In the genomic region with DNA sequence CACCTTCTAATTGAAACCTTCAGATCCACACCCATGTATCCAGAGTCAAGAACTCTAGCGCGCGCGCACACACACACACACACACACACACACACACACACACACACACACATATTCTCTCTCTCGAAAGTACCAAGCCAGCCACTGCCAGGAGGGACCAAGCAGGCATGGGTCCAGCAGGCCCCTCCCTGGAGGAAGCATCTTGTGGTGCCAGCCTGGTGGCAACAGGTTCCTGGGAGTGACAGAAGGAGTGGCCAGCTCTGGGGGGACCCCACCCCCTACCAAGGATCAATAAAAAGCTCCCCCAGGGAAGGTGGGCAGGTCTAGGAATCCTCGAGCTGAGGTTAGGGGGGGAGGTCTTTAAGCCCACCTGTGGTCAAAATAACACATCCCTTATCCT, we compare ENCODE assay signal across 8 mouse cellular contexts. TPM values are rescaled to one million over a fixed set of nuclear protein-coding genes. Genes with fewer than 3 reads are reported as not detected.
A peak's percentile ranks its signal among the peaks of the same experiment; 100 is the strongest.
DNase-seq lines count a peak whose midpoint lies in the region; ATAC-seq and TF ChIP-seq lines count a peak whose summit lies in the region.

No protein-coding gene starts in this region.

- no peaks in the 10 kb centered on the region; the same call in 1 of the 2 replicates for H3K27me3 ChIP-seq in midbrain, embryonic 10.5 days (ENCODE audit: low read depth, poor library complexity, severe bottlenecking)
- H3K27me3 ChIP-seq in midbrain, embryonic 14.5 days (ENCODE audit: control insufficient read depth, insufficient read depth, low read length) = no peaks in the 10 kb centered on the region
- H3K27me3 ChIP-seq in hindbrain, embryonic 16.5 days (replicated peaks; ENCODE audit: control insufficient read depth, insufficient read depth, low read length) = no peaks in the 10 kb centered on the region

- WGBS in midbrain, embryonic 10.5 days = 85% methylated on average over 6 of the region's 6 CpGs
- WGBS in midbrain, embryonic 14.5 days = 85% methylated on average over 6 of the region's 6 CpGs
- WGBS in hindbrain, embryonic 16.5 days = 86% methylated on average over 5 of the region's 6 CpGs
- 8% methylated on average over 6 of the region's 6 CpGs for WGBS in olfactory bulb, adult 2 months

- ATAC-seq in midbrain, embryonic 14.5 days (ENCODE audit: low FRiP score, low TSS enrichment) = no peak
- no peak for ATAC-seq in hindbrain, embryonic 16.5 days
- ATAC-seq in erythroid progenitor cell, adult 5-6 weeks (replicated peaks; ENCODE audit: low FRiP score, poor library complexity, severe bottlenecking) = no peak

- no peak for TF ChIP-seq CTCF in olfactory bulb, adult 2 months (IDR thresholded peaks at IDR 0.05; ENCODE audit: insufficient read depth, low read depth, low read length)

- H3K4me2 ChIP-seq in midbrain, embryonic 14.5 days (ENCODE audit: low read length) = no peak overlapping the region
- H3K4me2 ChIP-seq in hindbrain, embryonic 16.5 days (ENCODE audit: low read length) = peak overlapping the region; percentile 57

- peak overlapping the region; percentile 82; the same call in 1 of the 2 replicates for H3K27ac ChIP-seq in midbrain, embryonic 10.5 days (replicated peaks)
- no peak overlapping the region for H3K27ac ChIP-seq in midbrain, embryonic 14.5 days (replicated peaks; ENCODE audit: low read depth, low read length)
- no peak overlapping the region for H3K27ac ChIP-seq in hindbrain, embryonic 16.5 days (ENCODE audit: low read depth, low read length)
- peak overlapping the region; percentile 92 for H3K27ac ChIP-seq in olfactory bulb, adult 2 months (ENCODE audit: insufficient read depth, low read depth, low read length)

- peaks cover 78% of the 10 kb centered on the region for H3K4me1 ChIP-seq in midbrain, embryonic 10.5 days
- peaks cover 48% of the 10 kb centered on the region for H3K4me1 ChIP-seq in midbrain, embryonic 14.5 days (ENCODE audit: control insufficient read depth, insufficient read depth, low read length)
- peaks cover 65% of the 10 kb centered on the region for H3K4me1 ChIP-seq in hindbrain, embryonic 16.5 days (ENCODE audit: control insufficient read depth, insufficient read depth, low read depth, low read length)
- H3K4me1 ChIP-seq in olfactory bulb, adult 2 months (ENCODE audit: control insufficient read depth, insufficient read depth, low read length) = peaks cover 79% of the 10 kb centered on the region

- peak; percentile 54 to 57 for DNase-seq in cerebellum, adult 18-20 months
- no peak for DNase-seq in cerebellum, postnatal 36 days
- DNase-seq in midbrain, embryonic 10.5 days (ENCODE audit: low spot score) = no peak
- no peak for DNase-seq in midbrain, embryonic 14.5 days
- no peak for DNase-seq in ovary, adult 18-20 months (ENCODE audit: low spot score)

- no peaks in the 10 kb centered on the region for H3K9me3 ChIP-seq in midbrain, embryonic 10.5 days (replicated peaks)
- no peaks in the 10 kb centered on the region for H3K9me3 ChIP-seq in midbrain, embryonic 14.5 days (ENCODE audit: control insufficient read depth, low read length)
- no peaks in the 10 kb centered on the region for H3K9me3 ChIP-seq in hindbrain, embryonic 16.5 days (ENCODE audit: control insufficient read depth, low read length)

- peaks cover 51% of the 10 kb centered on the region for H3K36me3 ChIP-seq in midbrain, embryonic 10.5 days
- peaks cover 32% of the 10 kb centered on the region for H3K36me3 ChIP-seq in midbrain, embryonic 14.5 days (ENCODE audit: control insufficient read depth, insufficient read depth, low read length)
- H3K36me3 ChIP-seq in hindbrain, embryonic 16.5 days (ENCODE audit: control insufficient read depth, insufficient read depth, low read length) = no peaks in the 10 kb centered on the region

- no peak for TF ChIP-seq POLR2A in olfactory bulb, adult 2 months (IDR thresholded peaks at IDR 0.05; ENCODE audit: insufficient read depth, low read depth, low read length)

- no peak overlapping the region for H3K4me3 ChIP-seq in midbrain, embryonic 10.5 days
- H3K4me3 ChIP-seq in midbrain, embryonic 14.5 days (replicated peaks; ENCODE audit: low read depth, low read length) = no peak overlapping the region
- H3K4me3 ChIP-seq in hindbrain, embryonic 16.5 days (ENCODE audit: low read length) = no peak overlapping the region
- H3K4me3 ChIP-seq in olfactory bulb, adult 2 months (ENCODE audit: insufficient read depth, low read depth, low read length) = peak overlapping the region; percentile 52

- H3K9ac ChIP-seq in midbrain, embryonic 14.5 days (replicated peaks; ENCODE audit: low read length) = no peak overlapping the region
- no peak overlapping the region; the same call in 1 of the 2 replicates for H3K9ac ChIP-seq in hindbrain, embryonic 16.5 days (ENCODE audit: low read depth, low read length)

RNA-seq across cellular contexts. Expression of gene Hdac5, which starts 12.6 kb away (rescaled TPM):
- 57.3 and 68.9 TPM in 2 replicates for polyA plus RNA-seq in midbrain, embryonic 10.5 days (2016; fragmentation: Nextera tagmentation; extraction: Ambion mirVana)
- polyA plus RNA-seq in midbrain, embryonic 14.5 days (2014; fragmentation: Nextera tagmentation; extraction: Ambion mirVana) = 54.4 and 56.6 TPM in 2 replicates
- 75.8 and 83.0 TPM in 2 replicates for polyA plus RNA-seq in hindbrain, embryonic 16.5 days (2015; fragmentation: Nextera tagmentation; extraction: Ambion mirVana)
- 223 TPM in 1 of 2 replicates, not detected in the other for polyA plus RNA-seq in olfactory bulb, adult 2 months (2012; ENCODE audit: insufficient read depth, insufficient read length, low replicate concordance, missing spikeins)
- total RNA-seq in erythroid progenitor cell, adult 5-6 weeks (2015; ENCODE audit: low replicate concordance) = 11.9 and 36.9 TPM in 2 replicates
- 6.4 and 9.9 TPM in 2 replicates for total RNA-seq in erythroid progenitor cell, adult 5-6 weeks (2017; ENCODE audit: low replicate concordance)

RNA-seq across cellular contexts. Expression of gene G6pc3, which starts 28.0 kb away (rescaled TPM):
- 39.1 and 41.5 TPM in 2 replicates for polyA plus RNA-seq in midbrain, embryonic 10.5 days (2016; fragmentation: Nextera tagmentation; extraction: Ambion mirVana)
- polyA plus RNA-seq in midbrain, embryonic 14.5 days (2014; fragmentation: Nextera tagmentation; extraction: Ambion mirVana) = 31.6 and 43.7 TPM in 2 replicates
- 44.3 and 45.9 TPM in 2 replicates for polyA plus RNA-seq in hindbrain, embryonic 16.5 days (2015; fragmentation: Nextera tagmentation; extraction: Ambion mirVana)
- polyA plus RNA-seq in olfactory bulb, adult 2 months (2012; ENCODE audit: insufficient read depth, insufficient read length, low replicate concordance, missing spikeins) = not detected in 2 replicates
- 4.0 and 14.3 TPM in 2 replicates for total RNA-seq in erythroid progenitor cell, adult 5-6 weeks (2015; ENCODE audit: low replicate concordance)
- total RNA-seq in erythroid progenitor cell, adult 5-6 weeks (2017; ENCODE audit: low replicate concordance) = 4.4 and 8.6 TPM in 2 replicates

RNA-seq across cellular contexts. Expression of gene BC030867, which starts 31.3 kb away (rescaled TPM):
- 25.8 and 27.3 TPM in 2 replicates for polyA plus RNA-seq in midbrain, embryonic 10.5 days (2016; fragmentation: Nextera tagmentation; extraction: Ambion mirVana)
- 2.6 and 3.0 TPM in 2 replicates for polyA plus RNA-seq in midbrain, embryonic 14.5 days (2014; fragmentation: Nextera tagmentation; extraction: Ambion mirVana)
- polyA plus RNA-seq in hindbrain, embryonic 16.5 days (2015; fragmentation: Nextera tagmentation; extraction: Ambion mirVana) = 2.9 and 3.6 TPM in 2 replicates
- not detected in 2 replicates for polyA plus RNA-seq in olfactory bulb, adult 2 months (2012; ENCODE audit: insufficient read depth, insufficient read length, low replicate concordance, missing spikeins)
- 26.7 and 30.2 TPM in 2 replicates for total RNA-seq in erythroid progenitor cell, adult 5-6 weeks (2015; ENCODE audit: low replicate concordance)
- total RNA-seq in erythroid progenitor cell, adult 5-6 weeks (2017; ENCODE audit: low replicate concordance) = 14.4 and 14.5 TPM in 2 replicates

RNA-seq across cellular contexts. Expression of gene Lsm12, which starts 32.3 kb away (rescaled TPM):
- 141 and 144 TPM in 2 replicates for polyA plus RNA-seq in midbrain, embryonic 10.5 days (2016; fragmentation: Nextera tagmentation; extraction: Ambion mirVana)
- 76.0 and 80.9 TPM in 2 replicates for polyA plus RNA-seq in midbrain, embryonic 14.5 days (2014; fragmentation: Nextera tagmentation; extraction: Ambion mirVana)
- polyA plus RNA-seq in hindbrain, embryonic 16.5 days (2015; fragmentation: Nextera tagmentation; extraction: Ambion mirVana) = 99.0 and 116 TPM in 2 replicates
- polyA plus RNA-seq in olfactory bulb, adult 2 months (2012; ENCODE audit: insufficient read depth, insufficient read length, low replicate concordance, missing spikeins) = not detected in 2 replicates
- 60.8 and 82.5 TPM in 2 replicates for total RNA-seq in erythroid progenitor cell, adult 5-6 weeks (2015; ENCODE audit: low replicate concordance)
- 28.0 and 39.7 TPM in 2 replicates for total RNA-seq in erythroid progenitor cell, adult 5-6 weeks (2017; ENCODE audit: low replicate concordance)

RNA-seq across cellular contexts. Expression of gene Asb16, which starts 51.1 kb away (rescaled TPM):
- polyA plus RNA-seq in midbrain, embryonic 10.5 days (2016; fragmentation: Nextera tagmentation; extraction: Ambion mirVana) = 0.05 TPM in 1 of 2 replicates, not detected in the other
- polyA plus RNA-seq in midbrain, embryonic 14.5 days (2014; fragmentation: Nextera tagmentation; extraction: Ambion mirVana) = 0.12 TPM in 1 of 2 replicates, not detected in the other
- 0.09 and 0.11 TPM in 2 replicates for polyA plus RNA-seq in hindbrain, embryonic 16.5 days (2015; fragmentation: Nextera tagmentation; extraction: Ambion mirVana)
- polyA plus RNA-seq in olfactory bulb, adult 2 months (2012; ENCODE audit: insufficient read depth, insufficient read length, low replicate concordance, missing spikeins) = not detected in 2 replicates
- total RNA-seq in erythroid progenitor cell, adult 5-6 weeks (2015; ENCODE audit: low replicate concordance) = not detected in 2 replicates
- total RNA-seq in erythroid progenitor cell, adult 5-6 weeks (2017; ENCODE audit: low replicate concordance) = not detected in 2 replicates

Comparison
In these comparisons a context has a peak if more than half of its experiments do, and no peak if none do; other contexts are left out.
1. DNase-seq: peak in cerebellum, adult 18-20 months (2 of 2); none in cerebellum, postnatal 36 days (0 of 2), midbrain, embryonic 10.5 days (single experiment), midbrain, embryonic 14.5 days (single experiment) and ovary, adult 18-20 months (single experiment).
2. H3K27ac ChIP-seq: peak in midbrain, embryonic 10.5 days (single experiment) and olfactory bulb, adult 2 months (single experiment); none in midbrain, embryonic 14.5 days (single experiment) and hindbrain, embryonic 16.5 days (single experiment).
3. RNA of gene G6pc3, which starts 28.0 kb away (polyA plus RNA-seq): 44.3 to 45.9 TPM in hindbrain, embryonic 16.5 days, 39.1 to 41.5 TPM in midbrain, embryonic 10.5 days and 31.6 to 43.7 TPM in midbrain, embryonic 14.5 days; not detected in olfactory bulb, adult 2 months; every median in the first group is over 10 times any median in the second.